Mouse (Mus musculus) lung, adult 2 months (tissue): ENCODE data around the gene Mical3.

Experiments
- CTCF ChIP-seq: fragments of 200-500 bp; IDR thresholded peaks from 2 replicates; pipeline ENCODE4 v1.5.1; 2011; ENCODE audit warnings: mild to moderate bottlenecking, low read length, control low read depth; ENCODE audit not compliant: insufficient read depth
- POLR2A ChIP-seq: fragments of 200-500 bp; IDR thresholded peaks from 2 replicates; pipeline ENCODE4 v1.6.1; 2011; ENCODE audit warnings: low read depth, mild to moderate bottlenecking, control low read depth, low read length, borderline replicate concordance; ENCODE audit errors: extremely low read depth

DNA sequence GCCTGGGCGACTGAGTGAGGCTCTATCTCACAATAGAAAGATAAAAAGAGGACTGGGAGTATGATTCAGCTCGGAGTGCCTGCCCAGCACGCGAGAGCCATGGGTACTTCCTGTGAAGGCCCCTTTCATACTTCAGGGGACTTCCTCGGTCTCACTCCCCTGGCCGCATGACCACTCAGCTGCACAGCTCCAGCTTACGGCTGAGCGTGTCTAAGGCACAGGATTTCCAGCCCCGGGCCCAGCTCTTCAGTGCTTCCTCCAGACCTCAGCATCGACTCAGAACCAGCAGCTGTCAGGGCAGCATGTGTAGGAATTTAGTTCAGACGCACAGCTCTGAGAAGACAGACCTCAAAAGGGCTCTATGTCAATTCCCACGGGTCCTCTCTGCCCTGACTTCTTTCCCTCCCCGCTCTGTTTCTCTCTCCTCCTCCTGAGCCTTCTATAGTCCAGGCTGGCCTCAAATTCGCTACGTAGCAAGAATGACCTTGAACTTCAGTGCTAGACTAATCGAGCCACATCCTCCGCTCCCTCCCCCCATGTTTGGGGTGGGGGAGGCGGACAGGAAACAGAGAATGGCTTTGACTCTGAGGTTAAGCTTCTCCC, 152.7 kb downstream of the Mical3 start:
- no peak for TF ChIP-seq CTCF
- no peak for TF ChIP-seq POLR2A
